Mouse (Mus musculus) intestine, postnatal 0 days (tissue): ENCODE data around the gene Tirap. TPM values are rescaled to one million over a fixed set of nuclear protein-coding genes. Genes with fewer than 3 reads are reported as not detected.
A peak's percentile ranks its signal among the peaks of the same experiment; 100 is the strongest.

ENCODE experiments used
- ATAC-seq: fragments of 200-750 bp; cut with Nextera tagmentation; 2 replicates; pipeline ENCODE4 v1.8.0; 2017; ENCODE audit warnings: mild to moderate bottlenecking, moderate TSS enrichment, moderate library complexity
- H3K27ac ChIP-seq: fragments of 300-500 bp; sonication (generic); 2 replicates; pipeline ENCODE4 v1.5.1; 2014; ENCODE audit warnings: mild to moderate bottlenecking, low read depth, low read length, moderate library complexity
- H3K27me3 ChIP-seq: fragments of 300-500 bp; sonication (generic); replicated peaks from 2 replicates; pipeline ENCODE4 v1.6.1; 2014; ENCODE audit warnings: low read length, mixed read lengths; ENCODE audit not compliant: control insufficient read depth, insufficient read depth
- H3K36me3 ChIP-seq: fragments of 300-500 bp; sonication (generic); 2 replicates; pipeline ENCODE4 v1.6.1; 2014; ENCODE audit warnings: mild to moderate bottlenecking, moderate library complexity; ENCODE audit not compliant: control insufficient read depth, insufficient read depth
- H3K4me1 ChIP-seq: fragments of 300-500 bp; sonication (generic); replicated peaks from 2 replicates; pipeline ENCODE4 v1.6.1; 2014; ENCODE audit warnings: antibody characterized with exemption, low read length, mixed read lengths; ENCODE audit not compliant: control insufficient read depth, insufficient read depth
- H3K4me2 ChIP-seq: fragments of 300-500 bp; sonication (generic); replicated peaks from 2 replicates; pipeline ENCODE4 v1.6.1; 2014; ENCODE audit warnings: low read depth, mild to moderate bottlenecking, moderate library complexity
- H3K4me3 ChIP-seq: fragments of 300-500 bp; sonication (generic); 2 replicates; pipeline ENCODE4 v1.5.1; 2014; ENCODE audit warnings: low read depth, low read length
- H3K9ac ChIP-seq: fragments of 300-500 bp; sonication (generic); 2 replicates; pipeline ENCODE4 v1.6.1; 2014; ENCODE audit warnings: mild to moderate bottlenecking, low read depth, low read length
- H3K9me3 ChIP-seq: fragments of 300-500 bp; sonication (generic); 2 replicates; pipeline ENCODE4 v1.6.1; 2016; ENCODE audit warnings: mixed run types; ENCODE audit not compliant: control insufficient read depth
- CTCF ChIP-seq: sonication (generic); IDR thresholded peaks from 2 replicates; pipeline ENCODE4 v1.5.1; 2016; ENCODE audit warnings: low read depth, mild to moderate bottlenecking, control low read depth, antibody characterized with exemption, moderate library complexity
- WGBS: fragments of 180-500 bp; shearing (Covaris S2); extraction: QIAGEN DNeasy Blood & Tissue Kit; methylation state at CpG from one replicate; pipeline ENCODE4 v1.1.7; 2014; 5-methylcytosine and 5-hydroxymethylcytosine counted together
- polyA plus RNA-seq: library from polyadenylated mRNA; unstranded; fragments of >200 nt; fragmentation: Nextera tagmentation; extraction: Ambion mirVana; gene quantifications from 2 replicates; pipeline ENCODE4 v1.2.1, GENCODE M21; 2015

The Tirap gene
- polyA plus RNA-seq, 1 experiment from 2014 or later, result 10.0 TPM

- H3K27me3 ChIP-seq, result no peaks in the 10 kb centered on the region
- no peaks in the 10 kb centered on the region for H3K9me3 ChIP-seq
- no peak overlapping the region for H3K27ac ChIP-seq
- no peak overlapping the region for H3K4me2 ChIP-seq
- H3K36me3 ChIP-seq, result peaks cover 34% of the 10 kb centered on the region
- no peak for TF ChIP-seq CTCF
- H3K4me1 ChIP-seq, result no peaks in the 10 kb centered on the region
- no peak for ATAC-seq
- H3K9ac ChIP-seq, result no peak overlapping the region
- WGBS, result 70% methylated on average over 3 of the region's 3 CpGs
- no peak overlapping the region for H3K4me3 ChIP-seq
These were observed 35.9 kb upstream of the Tirap start for GRCm38 (mm10) chr9:35235996-35236395.

- no peak for ATAC-seq
These were observed 28.6 kb upstream of the Tirap start for GRCm38 (mm10) chr9:35228671-35229070.

GRCm38 (mm10) chr9:35223466-35223865 is 23.4 kb upstream of the Tirap start:
- no peak overlapping the region for H3K4me2 ChIP-seq
- H3K27ac ChIP-seq, result no peak overlapping the region
- no peaks in the 10 kb centered on the region for H3K27me3 ChIP-seq
- H3K36me3 ChIP-seq, result peaks cover 45% of the 10 kb centered on the region
- no peak overlapping the region for H3K9ac ChIP-seq
- WGBS, result 98% methylated on average over 3 of the region's 3 CpGs
- no peak for TF ChIP-seq CTCF
- no peak for ATAC-seq
- H3K9me3 ChIP-seq, result no peaks in the 10 kb centered on the region
- H3K4me3 ChIP-seq, result no peak overlapping the region
- H3K4me1 ChIP-seq, result no peaks in the 10 kb centered on the region

More at GRCm38 (mm10) chr9:35228671-35229070, 28.6 kb upstream of the Tirap start:
- TF ChIP-seq CTCF, result no peak
- no peak overlapping the region for H3K27ac ChIP-seq
- no peak overlapping the region for H3K4me3 ChIP-seq
- H3K9ac ChIP-seq, result no peak overlapping the region
- H3K4me2 ChIP-seq, result no peak overlapping the region
- no peaks in the 10 kb centered on the region for H3K4me1 ChIP-seq
- peaks cover 42% of the 10 kb centered on the region for H3K36me3 ChIP-seq
- 89% methylated on average over 3 of the region's 3 CpGs for WGBS
- no peaks in the 10 kb centered on the region for H3K27me3 ChIP-seq
- no peaks in the 10 kb centered on the region for H3K9me3 ChIP-seq

GRCm38 (mm10) chr9:35217963-35218362 is 17.9 kb upstream of the Tirap start:
- WGBS, result 80% methylated on average over 1 of the region's 1 CpGs
- TF ChIP-seq CTCF, result no peak
- H3K27ac ChIP-seq, result no peak overlapping the region
- no peak for ATAC-seq
- H3K36me3 ChIP-seq, result peaks cover 71% of the 10 kb centered on the region
- H3K9ac ChIP-seq, result no peak overlapping the region
- no peaks in the 10 kb centered on the region for H3K4me1 ChIP-seq
- H3K9me3 ChIP-seq, result no peaks in the 10 kb centered on the region
- H3K4me2 ChIP-seq, result no peak overlapping the region
- no peaks in the 10 kb centered on the region for H3K27me3 ChIP-seq
- H3K4me3 ChIP-seq, result no peak overlapping the region

- peak; percentile 35 for ATAC-seq
- no peaks in the 10 kb centered on the region for H3K9me3 ChIP-seq
- peak overlapping the region; percentile 79 for H3K27ac ChIP-seq
- no peaks in the 10 kb centered on the region for H3K27me3 ChIP-seq
- WGBS, result 26% methylated on average over 26 of the region's 26 CpGs
- H3K4me2 ChIP-seq, result peak overlapping the region; percentile 81
- no peak for TF ChIP-seq CTCF
- peak overlapping the region; percentile 86 for H3K9ac ChIP-seq
- H3K36me3 ChIP-seq, result peaks cover 55% of the 10 kb centered on the region
- 0 out of 2 replicates have a peak, but pooled peaks cover 6% of the 10 kb centered on the region for H3K4me1 ChIP-seq
- H3K4me3 ChIP-seq, result peak overlapping the region; percentile 77
These were observed 11.8 kb upstream of the Tirap start for GRCm38 (mm10) chr9:35211573-35212511.

- under 1% methylated on average over 72 of the region's 72 CpGs for WGBS
- Histone ChIP-seq H3K4me3 (peak within 1 kb of the TSS; percentile 77), H3K4me2 (peak within 1 kb of the TSS; percentile 84), H3K4me1 (0 out of 2 replicates have a peak, but pooled peaks cover 6% of the 10 kb centered on the region), H3K27me3 (no peaks in the 10 kb centered on the region), H3K27ac (peak within 1 kb of the TSS; percentile 96), H3K9me3 (no peaks in the 10 kb centered on the region), H3K9ac (peak within 1 kb of the TSS; percentile 88), H3K36me3 (peaks cover 57% of the 10 kb centered on the region)
- no peak for TF ChIP-seq CTCF
- peak; percentile 98 for ATAC-seq
These were observed 10.7 kb upstream of the Tirap start, which contains the start of gene Foxred1 for GRCm38 (mm10) chr9:35210542-35211474. TSS of gene Foxred1 (minus strand) at chr9:35211055.
